Mouse (Mus musculus) kidney, adult 2 months (tissue): ENCODE data around the gene Akap11.

Source experiments
- CTCF ChIP-seq: fragments of 200-500 bp; conservative IDR thresholded peaks from 2 replicates; pipeline ENCODE4 v1.5.1; 2011; ENCODE audit warnings: low read depth, mild to moderate bottlenecking, control low read depth, low read length, moderate library complexity, mixed read lengths; ENCODE audit not compliant: insufficient read depth, insufficient read length
- POLR2A ChIP-seq: fragments of 200-500 bp; IDR thresholded peaks from one replicate; pipeline ENCODE4 v1.6.1; 2011; ENCODE audit warnings: low read depth, low read length, control low read depth

GRCm38 (mm10) chr14:78491432-78491831 lies 45.2 kb downstream of the Akap11 start:
- no peak for TF ChIP-seq CTCF
- no peak for TF ChIP-seq POLR2A
